Mouse (Mus musculus): ENCODE measurements around the gene Olr1. TPM values are rescaled to one million over a fixed set of nuclear protein-coding genes. Genes with fewer than 3 reads are reported as not detected.

Gene Olr1
- polyA plus RNA-seq, 1 experiment, result 0.08 TPM

- 16% methylated on average over 4 of the region's 4 CpGs for WGBS
- TF ChIP-seq POLR2A (IDR thresholded peaks at IDR 0.05; ENCODE audit: low read depth, low read length) (no peak), CTCF (IDR thresholded peaks at IDR 0.05; ENCODE audit: extremely low read depth, insufficient read depth, insufficient read length, insufficient replicate concordance) (no peak)
- H3K36me3 ChIP-seq (ENCODE audit: control insufficient read depth, insufficient read depth, low read length), result no peaks in the 10 kb centered on the region
- H3K27ac ChIP-seq (ENCODE audit: insufficient read depth, low read length), result no peak overlapping the region
- no peaks in the 10 kb centered on the region for H3K27me3 ChIP-seq (ENCODE audit: control insufficient read depth, insufficient read depth, low read length)
- DNase-seq (ENCODE audit: low read depth in 1 of 2, low spot score in 2 of 2), result no peak
- no peaks in the 10 kb centered on the region for H3K4me1 ChIP-seq (ENCODE audit: control insufficient read depth, insufficient read depth, insufficient read length)
- H3K4me3 ChIP-seq (ENCODE audit: extremely low read depth, insufficient read depth, insufficient read length), result no peak overlapping the region
These were observed 28.8 kb upstream of the Olr1 start for GRCm38 (mm10) chr6:129535723-129536122.

GRCm38 (mm10) chr6:129534627-129535190, 27.7 kb upstream of the Olr1 start:
- Histone ChIP-seq H3K36me3 (ENCODE audit: control insufficient read depth, insufficient read depth, low read length) (no peaks in the 10 kb centered on the region), H3K27ac (ENCODE audit: insufficient read depth, low read length) (no peak overlapping the region), H3K4me3 (ENCODE audit: extremely low read depth, insufficient read depth, insufficient read length) (no peak overlapping the region), H3K27me3 (ENCODE audit: control insufficient read depth, insufficient read depth, low read length) (no peaks in the 10 kb centered on the region), H3K4me1 (ENCODE audit: control insufficient read depth, insufficient read depth, insufficient read length) (no peaks in the 10 kb centered on the region)
- no peak for DNase-seq (ENCODE audit: low read depth in 1 of 2, low spot score in 2 of 2)
- TF ChIP-seq CTCF (IDR thresholded peaks at IDR 0.05; ENCODE audit: extremely low read depth, insufficient read depth, insufficient read length, insufficient replicate concordance) (no peak), POLR2A (IDR thresholded peaks at IDR 0.05; ENCODE audit: low read depth, low read length) (no peak)
- WGBS, result 49% methylated on average over 4 of the region's 4 CpGs

- H3K27me3 ChIP-seq (ENCODE audit: control insufficient read depth, insufficient read depth, low read length), result no peaks in the 10 kb centered on the region
- no peak overlapping the region for H3K27ac ChIP-seq (ENCODE audit: insufficient read depth, low read length)
- no peak for TF ChIP-seq POLR2A (IDR thresholded peaks at IDR 0.05; ENCODE audit: low read depth, low read length)
- no peak for TF ChIP-seq CTCF (IDR thresholded peaks at IDR 0.05; ENCODE audit: extremely low read depth, insufficient read depth, insufficient read length, insufficient replicate concordance)
- H3K36me3 ChIP-seq (ENCODE audit: control insufficient read depth, insufficient read depth, low read length), result no peaks in the 10 kb centered on the region
- H3K4me1 ChIP-seq (ENCODE audit: control insufficient read depth, insufficient read depth, insufficient read length), result no peaks in the 10 kb centered on the region
- no peak for DNase-seq (ENCODE audit: low read depth in 1 of 2, low spot score in 2 of 2)
- H3K4me3 ChIP-seq (ENCODE audit: extremely low read depth, insufficient read depth, insufficient read length), result peak overlapping the region; percentile 23
- WGBS, result 6% methylated on average over 9 of the region's 9 CpGs
These were observed 27.1 kb upstream of the Olr1 start for GRCm38 (mm10) chr6:129534057-129534456.

GRCm38 (mm10) chr6:129532942-129533860, 26.2 kb upstream of the Olr1 start, which contains the start of gene Gabarapl1:
Gene Gabarapl1 (plus strand): TSS chr6:129533160.
- WGBS, result under 1% methylated on average over 55 of the region's 55 CpGs
- H3K4me1 ChIP-seq (ENCODE audit: control insufficient read depth, insufficient read depth, insufficient read length), result no peaks in the 10 kb centered on the region
- DNase-seq (ENCODE audit: low read depth in 1 of 2, low spot score in 2 of 2), result peak in 1 of 2 experiments; percentile 46
- no peaks in the 10 kb centered on the region for H3K27me3 ChIP-seq (ENCODE audit: control insufficient read depth, insufficient read depth, low read length)
- H3K27ac ChIP-seq (ENCODE audit: insufficient read depth, low read length), result peak within 1 kb of the TSS; percentile 34; the same call in 1 of the 2 replicates
- no peaks in the 10 kb centered on the region for H3K36me3 ChIP-seq (ENCODE audit: control insufficient read depth, insufficient read depth, low read length)
- TF ChIP-seq CTCF (IDR thresholded peaks at IDR 0.05; ENCODE audit: extremely low read depth, insufficient read depth, insufficient read length, insufficient replicate concordance), result no peak
- TF ChIP-seq POLR2A (IDR thresholded peaks at IDR 0.05; ENCODE audit: low read depth, low read length), result no peak
- peak within 1 kb of the TSS; percentile 80 for H3K4me3 ChIP-seq (ENCODE audit: extremely low read depth, insufficient read depth, insufficient read length)

- Histone ChIP-seq H3K4me1 (ENCODE audit: control insufficient read depth, insufficient read depth, insufficient read length) (no peaks in the 10 kb centered on the region), H3K27ac (ENCODE audit: insufficient read depth, low read length) (no peak overlapping the region), H3K27me3 (ENCODE audit: control insufficient read depth, insufficient read depth, low read length) (no peaks in the 10 kb centered on the region), H3K36me3 (ENCODE audit: control insufficient read depth, insufficient read depth, low read length) (no peaks in the 10 kb centered on the region), H3K4me3 (ENCODE audit: extremely low read depth, insufficient read depth, insufficient read length) (no peak overlapping the region)
- 42% methylated on average over 7 of the region's 7 CpGs for WGBS
- TF ChIP-seq CTCF (IDR thresholded peaks at IDR 0.05; ENCODE audit: extremely low read depth, insufficient read depth, insufficient read length, insufficient replicate concordance) (no peak), POLR2A (IDR thresholded peaks at IDR 0.05; ENCODE audit: low read depth, low read length) (no peak)
- no peak for DNase-seq (ENCODE audit: low read depth in 1 of 2, low spot score in 2 of 2)
These were observed 25.6 kb upstream of the Olr1 start for GRCm38 (mm10) chr6:129532556-129532941.

- H3K4me1 ChIP-seq (ENCODE audit: control insufficient read depth, insufficient read depth, insufficient read length), result no peaks in the 10 kb centered on the region
- H3K4me3 ChIP-seq (ENCODE audit: extremely low read depth, insufficient read depth, insufficient read length), result no peak overlapping the region
- no peaks in the 10 kb centered on the region for H3K36me3 ChIP-seq (ENCODE audit: control insufficient read depth, insufficient read depth, low read length)
- no peak overlapping the region for H3K27ac ChIP-seq (ENCODE audit: insufficient read depth, low read length)
- TF ChIP-seq POLR2A (IDR thresholded peaks at IDR 0.05; ENCODE audit: low read depth, low read length) (no peak), CTCF (IDR thresholded peaks at IDR 0.05; ENCODE audit: extremely low read depth, insufficient read depth, insufficient read length, insufficient replicate concordance) (no peak)
- no peaks in the 10 kb centered on the region for H3K27me3 ChIP-seq (ENCODE audit: control insufficient read depth, insufficient read depth, low read length)
- DNase-seq (ENCODE audit: low read depth in 1 of 2, low spot score in 2 of 2), result no peak
These were observed 23.3 kb upstream of the Olr1 start for GRCm38 (mm10) chr6:129530261-129530660.

All from spleen, adult 2 months (tissue).